Mouse (Mus musculus): ENCODE data around the gene Ccnd3. TPM values are rescaled to one million over a fixed set of nuclear protein-coding genes. Genes with fewer than 3 reads are reported as not detected.
A peak's percentile ranks its signal among the peaks of the same experiment; 100 is the strongest.

Gene Ccnd3
- polyA plus RNA-seq, 1 experiment from 2014 or later = 412 TPM

DNA sequence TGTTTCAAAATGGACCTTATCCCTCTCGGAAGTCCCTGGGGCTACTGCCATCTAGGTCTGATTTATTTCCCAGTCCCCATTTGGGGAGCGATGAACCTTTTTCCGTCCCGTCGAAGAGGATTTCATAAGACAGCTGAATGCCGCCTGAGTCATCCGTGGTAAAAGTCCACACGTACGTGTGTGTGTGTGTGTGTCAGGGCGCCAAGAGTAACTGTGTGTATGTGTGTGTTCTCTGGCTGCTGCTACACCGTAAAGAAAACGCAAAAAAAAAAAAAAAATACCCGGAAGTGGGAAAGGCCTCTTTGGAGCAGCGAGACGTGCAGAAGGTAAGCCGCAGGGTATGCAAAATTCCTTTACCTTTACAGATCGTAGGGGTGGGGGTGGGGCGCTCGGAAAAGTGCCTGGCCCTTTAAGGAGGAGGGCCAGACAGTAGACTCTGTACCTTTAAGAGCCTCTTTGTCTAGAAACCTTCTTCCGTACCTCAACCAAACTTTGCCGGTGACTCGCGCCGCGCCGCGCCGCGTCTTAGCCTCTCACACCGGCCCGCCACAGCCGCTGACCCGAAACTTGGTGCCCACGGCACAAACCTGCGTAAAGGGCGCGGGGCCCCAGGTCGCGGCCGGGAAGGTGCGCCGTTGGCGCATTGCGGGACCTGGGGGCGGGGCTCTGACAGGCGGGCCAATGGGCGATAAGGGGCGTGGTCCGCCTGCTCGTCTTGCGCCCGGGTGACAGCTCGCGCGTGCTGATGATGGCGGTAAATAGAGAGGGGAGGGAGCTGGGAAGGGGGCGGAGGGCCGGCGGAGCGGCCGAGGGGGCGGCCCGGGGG is 124.2 kb downstream of the Ccnd3 start:
- H3K9me3 ChIP-seq (replicated peaks; ENCODE audit: control insufficient read depth, low read length) = no peaks in the 10 kb centered on the region
- H3K4me3 ChIP-seq (ENCODE audit: low read length) = peak overlapping the region; percentile 84
- H3K27me3 ChIP-seq (ENCODE audit: control insufficient read depth, insufficient read depth, low read length) = no peaks in the 10 kb centered on the region
- ATAC-seq (replicated peaks; ENCODE audit: extremely low read depth, insufficient read depth, low FRiP score) = peak; percentile 95
- H3K4me2 ChIP-seq (ENCODE audit: low read depth, low read length) = peak overlapping the region; percentile 100
- under 1% methylated on average over 56 of the region's 63 CpGs for WGBS
- H3K36me3 ChIP-seq (ENCODE audit: control insufficient read depth, insufficient read depth) = peaks cover 8% of the 10 kb centered on the region
- H3K27ac ChIP-seq (ENCODE audit: low read length) = peak overlapping the region; percentile 90
- H3K9ac ChIP-seq (ENCODE audit: low read length) = peak overlapping the region; percentile 82
- H3K4me1 ChIP-seq (ENCODE audit: control insufficient read depth, insufficient read depth, low read length) = peaks cover 15% of the 10 kb centered on the region

DNA sequence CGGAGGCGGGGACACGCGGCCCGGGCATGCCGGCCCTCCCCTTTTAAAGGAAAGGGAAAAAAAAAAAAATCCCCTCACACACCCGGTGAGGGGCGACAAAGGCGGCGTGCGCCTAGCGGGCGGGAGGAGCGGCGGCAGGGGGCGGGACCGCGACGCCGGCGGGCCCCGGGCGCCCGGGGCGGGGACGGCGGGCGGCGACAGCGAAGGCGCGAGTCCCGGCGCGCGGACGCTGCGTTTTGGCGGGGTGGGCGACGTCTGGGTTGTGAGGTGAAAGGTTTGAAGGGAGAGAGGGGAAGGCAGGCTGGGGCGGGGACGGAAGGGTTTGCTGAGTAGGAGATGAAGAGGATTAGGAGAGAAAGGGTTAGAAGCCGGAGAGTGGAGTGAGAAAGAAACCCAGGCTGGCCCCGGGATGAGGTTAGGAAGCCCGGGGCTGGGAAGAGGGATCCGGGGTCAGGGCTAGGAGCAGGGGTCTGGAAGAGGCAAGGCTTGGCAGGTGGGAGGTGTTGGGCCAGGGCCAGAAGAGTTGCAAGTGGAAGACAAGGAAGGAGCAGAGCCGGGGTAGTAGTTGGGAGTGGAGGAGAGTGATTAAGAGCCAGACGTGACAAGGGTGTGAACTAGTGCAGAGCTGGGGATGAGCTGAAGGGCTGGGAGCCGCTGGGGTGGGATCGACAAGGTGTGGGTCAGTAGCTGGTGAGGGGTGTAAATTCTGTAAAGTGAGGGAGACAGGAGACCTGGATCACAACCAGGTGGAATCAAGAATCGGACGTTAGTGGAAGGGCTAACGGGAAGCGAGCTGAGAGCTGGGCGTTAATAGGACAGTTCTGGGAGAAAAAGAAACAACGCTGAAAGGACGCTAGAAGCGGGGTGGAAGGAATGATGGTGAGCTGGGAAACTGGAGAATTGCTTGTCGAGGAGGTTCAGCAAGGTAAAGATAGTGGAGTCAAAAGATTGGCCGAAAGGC is 125.1 kb downstream of the Ccnd3 start:
- H3K9me3 ChIP-seq (replicated peaks; ENCODE audit: control insufficient read depth, low read length) = no peaks in the 10 kb centered on the region
- peak overlapping the region; percentile 84 for H3K4me3 ChIP-seq (ENCODE audit: low read length)
- H3K36me3 ChIP-seq (ENCODE audit: control insufficient read depth, insufficient read depth) = peaks cover 5% of the 10 kb centered on the region
- ATAC-seq (replicated peaks; ENCODE audit: extremely low read depth, insufficient read depth, low FRiP score) = peak; percentile 30
- H3K27ac ChIP-seq (ENCODE audit: low read length) = peak overlapping the region; percentile 77
- H3K27me3 ChIP-seq (ENCODE audit: control insufficient read depth, insufficient read depth, low read length) = no peaks in the 10 kb centered on the region
- H3K9ac ChIP-seq (ENCODE audit: low read length) = peak overlapping the region; percentile 82
- H3K4me2 ChIP-seq (ENCODE audit: low read depth, low read length) = peak overlapping the region; percentile 100
- under 1% methylated on average over 59 of the region's 61 CpGs for WGBS
- H3K4me1 ChIP-seq (ENCODE audit: control insufficient read depth, insufficient read depth, low read length) = peaks cover 15% of the 10 kb centered on the region

DNA sequence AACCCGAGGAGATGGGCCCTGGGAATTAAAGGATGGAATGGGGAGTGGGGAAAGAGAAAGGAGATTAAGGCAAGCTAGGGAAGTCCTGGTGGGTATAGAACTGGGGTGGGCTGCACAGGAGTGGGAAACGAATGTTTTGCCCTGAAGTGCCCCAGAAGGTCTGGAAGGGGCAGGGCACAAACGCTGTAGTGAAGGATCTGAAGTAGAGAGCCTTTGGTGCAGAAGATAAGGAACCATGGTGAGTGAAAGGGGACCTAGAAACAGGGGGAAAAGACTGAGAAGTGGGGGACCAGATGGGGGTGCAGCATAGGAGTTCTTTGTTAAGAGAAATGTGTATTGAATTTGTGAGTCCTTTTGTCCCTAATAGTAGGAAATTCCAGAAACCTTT is 125.8 kb downstream of the Ccnd3 start, which contains the start of gene Usp49:
Usp49 (plus strand) TSS at position 13 of the 388 bp plus-strand sequence.
- Histone ChIP-seq H3K4me3 (ENCODE audit: low read length) (peak within 1 kb of the TSS; percentile 84), H3K9me3 (replicated peaks; ENCODE audit: control insufficient read depth, low read length) (no peaks in the 10 kb centered on the region), H3K27me3 (ENCODE audit: control insufficient read depth, insufficient read depth, low read length) (no peaks in the 10 kb centered on the region), H3K4me1 (ENCODE audit: control insufficient read depth, insufficient read depth, low read length) (peaks cover 15% of the 10 kb centered on the region), H3K9ac (ENCODE audit: low read length) (peak within 1 kb of the TSS; percentile 82), H3K27ac (ENCODE audit: low read length) (peak within 1 kb of the TSS; percentile 77), H3K36me3 (ENCODE audit: control insufficient read depth, insufficient read depth) (no peaks in the 10 kb centered on the region; the same call in 1 of the 2 replicates), H3K4me2 (ENCODE audit: low read depth, low read length) (peak within 1 kb of the TSS; percentile 100)
- no peak for ATAC-seq (replicated peaks; ENCODE audit: extremely low read depth, insufficient read depth, low FRiP score)
- 4% methylated on average over 3 of the region's 3 CpGs for WGBS

GRCm38 (mm10) chr17:47632181-47632840 is 127.5 kb downstream of the Ccnd3 start:
- Histone ChIP-seq H3K4me2 (ENCODE audit: low read depth, low read length) (no peak overlapping the region), H3K9me3 (replicated peaks; ENCODE audit: control insufficient read depth, low read length) (no peaks in the 10 kb centered on the region), H3K4me1 (ENCODE audit: control insufficient read depth, insufficient read depth, low read length) (peaks cover 15% of the 10 kb centered on the region), H3K36me3 (ENCODE audit: control insufficient read depth, insufficient read depth) (no peaks in the 10 kb centered on the region), H3K4me3 (ENCODE audit: low read length) (no peak overlapping the region), H3K27ac (ENCODE audit: low read length) (no peak overlapping the region), H3K27me3 (ENCODE audit: control insufficient read depth, insufficient read depth, low read length) (no peaks in the 10 kb centered on the region), H3K9ac (ENCODE audit: low read length) (no peak overlapping the region)
- ATAC-seq (replicated peaks; ENCODE audit: extremely low read depth, insufficient read depth, low FRiP score) = no peak
- 62% methylated on average over 4 of the region's 4 CpGs for WGBS

GRCm38 (mm10) chr17:47633999-47634770 is 129.3 kb downstream of the Ccnd3 start:
- peaks cover 8% of the 10 kb centered on the region for H3K4me1 ChIP-seq (ENCODE audit: control insufficient read depth, insufficient read depth, low read length)
- 76% methylated on average over 7 of the region's 7 CpGs for WGBS
- no peak overlapping the region for H3K4me3 ChIP-seq (ENCODE audit: low read length)
- H3K9ac ChIP-seq (ENCODE audit: low read length) = no peak overlapping the region
- ATAC-seq (replicated peaks; ENCODE audit: extremely low read depth, insufficient read depth, low FRiP score) = no peak
- no peaks in the 10 kb centered on the region for H3K9me3 ChIP-seq (replicated peaks; ENCODE audit: control insufficient read depth, low read length)
- H3K27me3 ChIP-seq (ENCODE audit: control insufficient read depth, insufficient read depth, low read length) = no peaks in the 10 kb centered on the region
- no peaks in the 10 kb centered on the region for H3K36me3 ChIP-seq (ENCODE audit: control insufficient read depth, insufficient read depth)
- H3K27ac ChIP-seq (ENCODE audit: low read length) = no peak overlapping the region
- H3K4me2 ChIP-seq (ENCODE audit: low read depth, low read length) = no peak overlapping the region

DNA sequence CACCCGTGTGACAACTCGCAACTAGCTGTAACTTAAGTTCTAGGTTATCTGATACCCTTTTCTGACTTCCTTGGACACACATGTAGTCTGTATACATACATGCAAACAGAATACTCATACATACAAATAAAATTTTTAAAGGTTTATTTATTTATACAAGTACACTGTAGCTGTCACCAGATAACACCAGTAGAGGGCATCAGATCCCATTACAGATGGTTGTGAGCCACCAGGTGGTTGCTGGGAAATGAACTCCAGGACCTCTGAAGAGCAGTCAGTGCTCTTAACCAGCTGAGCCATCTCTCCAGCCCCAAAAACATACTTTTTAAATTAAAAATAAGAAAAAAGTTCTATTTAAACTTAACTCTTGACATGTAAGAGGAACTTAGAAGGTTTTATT is 138.1 kb downstream of the Ccnd3 start:
- no peak overlapping the region for H3K27ac ChIP-seq (ENCODE audit: low read length)
- H3K27me3 ChIP-seq (ENCODE audit: control insufficient read depth, insufficient read depth, low read length) = no peaks in the 10 kb centered on the region
- no peaks in the 10 kb centered on the region for H3K9me3 ChIP-seq (replicated peaks; ENCODE audit: control insufficient read depth, low read length)
- H3K4me2 ChIP-seq (ENCODE audit: low read depth, low read length) = no peak overlapping the region
- H3K4me3 ChIP-seq (ENCODE audit: low read length) = no peak overlapping the region
- no peaks in the 10 kb centered on the region for H3K4me1 ChIP-seq (ENCODE audit: control insufficient read depth, insufficient read depth, low read length)
- H3K36me3 ChIP-seq (ENCODE audit: control insufficient read depth, insufficient read depth) = no peaks in the 10 kb centered on the region
- no peak for ATAC-seq (replicated peaks; ENCODE audit: extremely low read depth, insufficient read depth, low FRiP score)
- WGBS = 82% methylated on average over 2 of the region's 2 CpGs
- no peak overlapping the region for H3K9ac ChIP-seq (ENCODE audit: low read length)

GRCm38 (mm10) chr17:47646683-47647082 is 141.8 kb downstream of the Ccnd3 start:
- H3K9ac ChIP-seq (ENCODE audit: low read length) = no peak overlapping the region
- no peak overlapping the region for H3K4me2 ChIP-seq (ENCODE audit: low read depth, low read length)
- H3K4me3 ChIP-seq (ENCODE audit: low read length) = no peak overlapping the region
- no peaks in the 10 kb centered on the region for H3K9me3 ChIP-seq (replicated peaks; ENCODE audit: control insufficient read depth, low read length)
- no peaks in the 10 kb centered on the region for H3K36me3 ChIP-seq (ENCODE audit: control insufficient read depth, insufficient read depth)
- no peak overlapping the region for H3K27ac ChIP-seq (ENCODE audit: low read length)
- 86% methylated on average over 1 of the region's 1 CpGs for WGBS
- H3K4me1 ChIP-seq (ENCODE audit: control insufficient read depth, insufficient read depth, low read length) = no peaks in the 10 kb centered on the region
- no peaks in the 10 kb centered on the region for H3K27me3 ChIP-seq (ENCODE audit: control insufficient read depth, insufficient read depth, low read length)
- ATAC-seq (replicated peaks; ENCODE audit: extremely low read depth, insufficient read depth, low FRiP score) = no peak

DNA sequence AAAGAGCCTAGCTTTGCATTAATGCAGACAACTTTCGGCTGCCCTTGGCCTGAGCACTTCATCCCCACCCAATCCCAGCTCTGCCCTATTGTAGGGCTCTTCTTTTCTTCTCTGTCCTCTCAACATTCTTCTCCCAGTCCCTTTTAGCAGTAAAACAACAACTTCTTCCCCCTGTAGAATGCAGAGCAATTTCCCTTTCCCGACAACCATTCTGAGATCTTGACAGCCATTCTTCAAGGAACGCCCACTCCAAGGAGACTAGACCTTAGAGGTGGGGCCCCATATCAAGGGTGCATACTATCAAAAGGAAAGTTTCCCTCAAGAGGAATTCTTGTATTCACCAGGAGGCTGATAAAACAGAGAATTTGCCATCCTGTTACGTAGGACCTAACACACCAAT is 144.1 kb downstream of the Ccnd3 start:
- no peak overlapping the region for H3K4me2 ChIP-seq (ENCODE audit: low read depth, low read length)
- H3K9me3 ChIP-seq (replicated peaks; ENCODE audit: control insufficient read depth, low read length) = no peaks in the 10 kb centered on the region
- H3K4me3 ChIP-seq (ENCODE audit: low read length) = no peak overlapping the region
- no peaks in the 10 kb centered on the region for H3K36me3 ChIP-seq (ENCODE audit: control insufficient read depth, insufficient read depth)
- H3K9ac ChIP-seq (ENCODE audit: low read length) = no peak overlapping the region
- H3K27me3 ChIP-seq (ENCODE audit: control insufficient read depth, insufficient read depth, low read length) = no peaks in the 10 kb centered on the region
- H3K27ac ChIP-seq (ENCODE audit: low read length) = no peak overlapping the region
- ATAC-seq (replicated peaks; ENCODE audit: extremely low read depth, insufficient read depth, low FRiP score) = no peak
- WGBS = 69% methylated on average over 4 of the region's 4 CpGs
- no peaks in the 10 kb centered on the region for H3K4me1 ChIP-seq (ENCODE audit: control insufficient read depth, insufficient read depth, low read length)

All from heart, embryonic 16.5 days (tissue).